Mouse (Mus musculus) heart, embryonic 13.5 days (tissue): ENCODE data around the gene Relt. TPM values are rescaled to one million over a fixed set of nuclear protein-coding genes. Genes with fewer than 3 reads are reported as not detected.
"Not testable (repeated sequence)": the region's sequence is repeated elsewhere in the genome, so short reads cannot be mapped to it uniquely, and the experiment has no call there.

Experiments used
- ATAC-seq: fragments of 200-750 bp; cut with Nextera tagmentation; 2 replicates; pipeline ENCODE4 v1.8.0; 2017; ENCODE audit warnings: moderate TSS enrichment; ENCODE audit not compliant: insufficient number of reproducible peaks, low FRiP score, low TSS enrichment; ENCODE audit errors: extremely low read depth
- H3K27ac ChIP-seq: fragments of 300-500 bp; sonication (generic); replicated peaks from 2 replicates; pipeline ENCODE4 v1.5.1; 2015; ENCODE audit warnings: moderate library complexity, mild to moderate bottlenecking, inconsistent platforms
- H3K27me3 ChIP-seq: fragments of 300-500 bp; sonication (generic); replicated peaks from 2 replicates; pipeline ENCODE4 v1.6.1; 2015; ENCODE audit warnings: mild to moderate bottlenecking, inconsistent platforms
- H3K36me3 ChIP-seq: fragments of 300-500 bp; sonication (generic); 2 replicates; pipeline ENCODE4 v1.6.1; 2015; ENCODE audit warnings: mild to moderate bottlenecking, inconsistent platforms
- H3K4me1 ChIP-seq: fragments of 300-500 bp; sonication (generic); 2 replicates; pipeline ENCODE4 v1.6.1; 2015; ENCODE audit warnings: inconsistent platforms
- H3K4me2 ChIP-seq: fragments of 300-500 bp; sonication (generic); 2 replicates; pipeline ENCODE4 v1.6.1; 2015; ENCODE audit warnings: inconsistent platforms, mild to moderate bottlenecking, moderate library complexity
- H3K4me3 ChIP-seq: fragments of 300-500 bp; sonication (generic); 2 replicates; pipeline ENCODE4 v1.5.1; 2015; ENCODE audit warnings: moderate library complexity, mild to moderate bottlenecking, inconsistent platforms
- H3K9ac ChIP-seq: fragments of 300-500 bp; sonication (generic); 2 replicates; pipeline ENCODE4 v1.6.1; 2015; ENCODE audit warnings: inconsistent platforms, mild to moderate bottlenecking, moderate library complexity
- H3K9me3 ChIP-seq: fragments of 300-500 bp; sonication (generic); 2 replicates; pipeline ENCODE4 v1.6.1; 2016; ENCODE audit warnings: inconsistent platforms
- WGBS: fragments of 180-500 bp; shearing (Covaris S2); methylation state at CpG from one replicate; pipeline ENCODE4 v1.1.7; 2015; ENCODE audit warnings: mixed read lengths; 5-methylcytosine and 5-hydroxymethylcytosine counted together
- polyA plus RNA-seq: library from polyadenylated mRNA; unstranded; fragments of >200 nt; fragmentation: Nextera tagmentation; extraction: Ambion mirVana; gene quantifications from 2 replicates; pipeline ENCODE4 v1.2.1, GENCODE M21; 2015

Relt gene
- polyA plus RNA-seq, 1 experiment from 2014 or later: 2.9 TPM

DNA sequence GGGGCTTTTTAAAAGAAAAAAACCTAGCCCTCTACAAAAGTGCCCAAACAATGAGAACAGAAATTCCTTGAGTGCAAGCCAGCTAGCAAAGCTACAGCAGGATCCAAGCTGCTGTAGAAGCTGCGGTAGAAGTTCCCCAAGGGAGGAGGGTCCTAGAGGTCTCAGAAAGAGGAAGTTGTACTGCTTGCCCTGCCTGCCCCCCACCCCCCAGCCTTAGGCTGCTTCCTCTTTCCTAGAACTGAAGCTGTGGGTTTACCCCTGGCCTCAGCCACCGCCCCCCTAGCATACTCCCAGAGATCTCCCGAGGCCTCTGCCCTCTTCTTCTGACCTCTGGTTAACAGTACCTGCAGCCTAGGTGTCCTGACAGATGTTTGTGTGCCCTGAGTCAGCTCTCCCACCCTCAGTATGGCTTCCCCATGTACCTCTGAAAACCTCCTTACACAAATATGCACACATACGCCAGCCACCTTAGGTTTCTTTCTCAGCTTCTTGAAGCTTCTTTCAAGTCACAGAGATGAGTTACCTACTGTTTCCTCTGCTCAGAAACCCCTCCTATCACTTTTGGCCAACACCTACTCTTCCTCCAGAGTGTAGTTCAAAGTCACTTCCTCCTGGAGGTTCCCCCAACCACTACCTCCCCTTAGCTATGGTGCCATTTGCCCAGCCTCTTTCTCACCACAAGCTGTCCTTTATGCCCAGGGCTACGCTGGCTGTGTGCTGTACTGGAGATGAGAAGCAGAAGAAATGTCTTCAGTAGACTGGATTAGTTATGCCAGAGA is 7.3 kb downstream of the Relt start:
- H3K4me2 ChIP-seq: no peak overlapping the region
- peak overlapping the region; percentile 0; the same call in 1 of the 2 replicates for H3K27ac ChIP-seq
- ATAC-seq: no peak
- H3K27me3 ChIP-seq: no peaks in the 10 kb centered on the region
- peaks cover 72% of the 10 kb centered on the region for H3K4me1 ChIP-seq
- 0 out of 2 replicates have a peak overlapping the region, but pooled peaks have one; percentile 6 for H3K9ac ChIP-seq
- no peaks in the 10 kb centered on the region for H3K36me3 ChIP-seq
- WGBS: 56% methylated on average over 5 of the region's 5 CpGs
- H3K9me3 ChIP-seq: no peaks in the 10 kb centered on the region
- H3K4me3 ChIP-seq: no peak overlapping the region

- ATAC-seq: no peak; the same call in 1 of the 2 replicates
- Histone ChIP-seq H3K9ac (0 out of 2 replicates have a peak overlapping the region, but pooled peaks have one; percentile 6), H3K4me3 (no peak overlapping the region), H3K4me2 (no peak overlapping the region), H3K27ac (peak overlapping the region; percentile 0; the same call in 1 of the 2 replicates), H3K4me1 (peaks cover 65% of the 10 kb centered on the region), H3K36me3 (0 out of 2 replicates have a peak, but pooled peaks cover 2% of the 10 kb centered on the region), H3K27me3 (no peaks in the 10 kb centered on the region), H3K9me3 (no peaks in the 10 kb centered on the region)
- WGBS: 47% methylated on average over 4 of the region's 4 CpGs
Observed at GRCm38 (mm10) chr7:100855300-100855699, 7.9 kb downstream of the Relt start.

GRCm38 (mm10) chr7:100854861-100855260 is 8.4 kb downstream of the Relt start:
- Histone ChIP-seq H3K4me3 (no peak overlapping the region), H3K4me2 (no peak overlapping the region), H3K36me3 (0 out of 2 replicates have a peak, but pooled peaks cover 3% of the 10 kb centered on the region), H3K9me3 (no peaks in the 10 kb centered on the region), H3K27ac (no peak overlapping the region), H3K27me3 (no peaks in the 10 kb centered on the region), H3K9ac (no peak overlapping the region), H3K4me1 (peaks cover 61% of the 10 kb centered on the region)
- WGBS: 75% methylated on average over 5 of the region's 5 CpGs
- no peak for ATAC-seq

DNA sequence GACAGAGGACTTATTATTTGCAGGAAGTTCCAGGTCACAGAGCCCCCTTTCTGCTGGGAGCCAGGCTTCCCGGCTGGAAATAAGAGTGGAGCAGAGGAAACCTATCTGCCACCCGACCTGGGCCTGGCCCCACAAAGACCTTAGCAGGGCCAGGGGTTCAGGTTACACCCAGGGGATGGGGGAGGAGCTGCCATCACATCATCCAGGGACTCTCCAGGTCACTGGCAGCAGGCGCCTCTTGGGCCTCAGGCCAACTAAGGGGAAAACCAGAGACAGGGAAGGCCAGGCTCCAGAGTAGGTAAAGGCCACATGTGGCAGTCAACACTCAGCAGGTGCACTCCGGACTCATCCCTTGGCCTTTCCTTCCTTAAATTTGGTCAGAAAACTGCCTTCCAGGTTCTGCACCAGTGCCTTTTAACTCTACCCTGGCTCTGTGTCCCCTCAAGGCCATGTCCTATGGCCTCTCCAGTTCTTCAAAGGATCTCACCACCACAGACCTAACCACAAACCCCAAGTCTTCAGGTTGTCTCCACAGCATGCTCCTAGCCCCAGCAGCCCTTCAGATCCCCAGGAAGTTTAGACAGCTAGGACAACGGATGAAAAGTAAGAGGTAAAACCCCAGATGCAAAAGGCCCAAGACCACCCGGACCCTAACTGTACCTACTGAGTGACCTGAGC is 9.0 kb downstream of the Relt start:
- Histone ChIP-seq H3K36me3 (0 out of 2 replicates have a peak, but pooled peaks cover 8% of the 10 kb centered on the region), H3K9ac (0 out of 2 replicates have a peak overlapping the region, but pooled peaks have one; percentile 11), H3K27me3 (no peaks in the 10 kb centered on the region), H3K4me3 (no peak overlapping the region), H3K9me3 (no peaks in the 10 kb centered on the region), H3K4me1 (peaks cover 55% of the 10 kb centered on the region), H3K27ac (no peak overlapping the region), H3K4me2 (no peak overlapping the region)
- 44% methylated on average over 6 of the region's 6 CpGs for WGBS
- no peak for ATAC-seq

DNA sequence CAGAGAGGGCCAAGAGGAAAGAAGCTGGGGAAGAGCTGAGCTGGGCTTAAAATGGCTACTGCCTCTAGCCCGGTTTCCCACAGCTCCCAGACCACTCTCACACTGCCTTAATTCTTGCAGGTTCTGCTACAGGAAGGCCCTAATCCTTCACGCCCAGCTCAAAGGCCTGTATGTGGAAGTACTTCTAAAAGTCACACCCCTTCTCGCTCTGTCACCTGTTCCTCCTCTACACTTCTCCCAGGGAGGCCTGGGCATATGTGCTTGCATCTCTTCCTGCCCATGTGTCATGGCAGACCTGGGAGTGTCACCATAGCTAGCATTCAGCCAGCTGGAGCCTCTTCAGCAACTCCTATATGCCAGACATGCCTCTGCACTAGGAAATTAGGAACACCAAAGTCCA is 9.8 kb downstream of the Relt start:
- Histone ChIP-seq H3K27me3 (no peaks in the 10 kb centered on the region), H3K4me1 (peaks cover 52% of the 10 kb centered on the region), H3K9ac (0 out of 2 replicates have a peak overlapping the region, but pooled peaks have one; percentile 21), H3K27ac (no peak overlapping the region), H3K4me2 (no peak overlapping the region), H3K9me3 (no peaks in the 10 kb centered on the region), H3K4me3 (no peak overlapping the region), H3K36me3 (0 out of 2 replicates have a peak, but pooled peaks cover 8% of the 10 kb centered on the region)
- ATAC-seq: no peak
- WGBS: 75% methylated on average over 3 of the region's 3 CpGs

DNA sequence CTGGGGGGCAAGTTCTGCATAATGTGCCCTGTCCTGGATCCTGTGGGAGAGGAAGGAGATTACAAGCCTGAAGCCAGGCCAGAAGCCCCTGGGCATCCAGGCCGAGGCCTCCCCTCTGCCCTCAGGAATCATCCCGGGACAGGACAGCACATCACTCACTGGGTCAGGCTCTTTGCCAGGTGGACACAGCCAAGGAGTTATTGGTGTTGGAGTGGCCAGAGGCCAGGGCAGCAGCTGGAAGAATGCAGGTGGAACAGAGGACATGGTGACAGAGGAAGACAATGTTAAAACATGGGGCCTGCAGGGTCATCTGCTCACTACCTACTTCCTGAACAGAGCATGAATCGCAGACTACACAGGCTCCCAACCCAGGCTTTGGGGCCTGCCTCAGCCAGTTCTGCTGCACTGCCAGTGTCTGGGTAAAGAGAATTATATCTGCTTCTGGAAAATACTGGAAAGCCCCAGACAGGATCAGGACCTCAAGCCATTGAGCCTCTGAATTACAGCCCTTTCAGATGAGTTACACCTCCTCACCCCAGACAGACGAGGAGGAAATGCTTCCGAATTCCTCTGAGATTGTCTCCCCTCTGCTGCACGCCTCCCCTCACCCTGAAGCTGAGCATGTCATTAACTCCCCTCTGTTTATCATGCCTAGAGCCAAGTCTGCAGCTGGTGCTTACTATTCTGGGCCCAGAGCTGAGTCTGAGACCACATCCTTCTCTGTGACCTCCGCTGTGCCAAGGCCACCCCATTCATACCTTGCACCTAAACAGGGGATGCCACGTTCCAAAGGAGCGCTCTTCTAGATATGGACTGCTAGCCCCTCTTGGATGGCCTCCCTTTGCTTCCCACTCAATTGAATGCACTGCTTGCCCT is 11.5 kb downstream of the Relt start:
- 45% methylated on average over 9 of the region's 9 CpGs for WGBS
- no peak for ATAC-seq
- H3K27ac ChIP-seq: peak overlapping the region; percentile 40
- peak overlapping the region; percentile 51 for H3K9ac ChIP-seq
- H3K36me3 ChIP-seq: peaks cover 14% of the 10 kb centered on the region; the same call in 1 of the 2 replicates
- no peak overlapping the region for H3K4me2 ChIP-seq
- H3K9me3 ChIP-seq: no peaks in the 10 kb centered on the region
- H3K4me3 ChIP-seq: no peak overlapping the region
- H3K27me3 ChIP-seq: no peaks in the 10 kb centered on the region
- peaks cover 52% of the 10 kb centered on the region for H3K4me1 ChIP-seq

DNA sequence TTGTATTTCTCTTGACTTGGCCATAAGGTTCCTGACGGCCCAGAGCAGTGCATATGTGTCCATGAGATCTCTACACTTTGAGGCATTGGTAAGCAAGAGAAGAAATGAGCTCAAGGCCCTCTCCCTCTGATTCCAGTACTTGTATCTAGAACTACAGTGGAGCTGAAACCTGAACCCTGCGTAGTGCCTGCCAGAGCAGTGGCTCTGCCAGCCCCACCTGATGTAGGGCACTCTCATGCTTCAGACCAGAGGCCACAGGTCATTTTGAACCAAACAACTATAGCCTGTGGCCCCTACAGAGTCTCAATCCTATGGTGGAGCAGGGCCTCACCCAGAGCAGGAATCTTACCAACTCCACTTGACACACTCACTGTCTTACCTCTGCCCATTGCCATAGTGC is 13.7 kb downstream of the Relt start:
- H3K9ac ChIP-seq: no peak overlapping the region
- no peaks in the 10 kb centered on the region for H3K9me3 ChIP-seq
- no peak for ATAC-seq
- H3K4me1 ChIP-seq: peaks cover 50% of the 10 kb centered on the region
- no peak overlapping the region for H3K27ac ChIP-seq
- 88% methylated on average over 2 of the region's 2 CpGs for WGBS
- no peaks in the 10 kb centered on the region for H3K27me3 ChIP-seq
- no peak overlapping the region for H3K4me2 ChIP-seq
- H3K4me3 ChIP-seq: no peak overlapping the region
- H3K36me3 ChIP-seq: peaks cover 14% of the 10 kb centered on the region; the same call in 1 of the 2 replicates

- Histone ChIP-seq H3K4me1 (peaks cover 50% of the 10 kb centered on the region), H3K4me3 (no peak overlapping the region), H3K9ac (no peak overlapping the region), H3K4me2 (no peak overlapping the region), H3K36me3 (peaks cover 14% of the 10 kb centered on the region; the same call in 1 of the 2 replicates), H3K27ac (no peak overlapping the region), H3K27me3 (no peaks in the 10 kb centered on the region), H3K9me3 (no peaks in the 10 kb centered on the region)
- no peak for ATAC-seq
- 32% methylated on average over 6 of the region's 6 CpGs for WGBS
Observed at GRCm38 (mm10) chr7:100848744-100849143, 14.5 kb downstream of the Relt start.

GRCm38 (mm10) chr7:100847131-100847530 is 16.1 kb downstream of the Relt start:
- H3K9me3 ChIP-seq: no peaks in the 10 kb centered on the region
- H3K9ac ChIP-seq: no peak overlapping the region
- no peaks in the 10 kb centered on the region for H3K27me3 ChIP-seq
- H3K27ac ChIP-seq: no peak overlapping the region
- 86% methylated on average over 6 of the region's 6 CpGs for WGBS
- H3K4me2 ChIP-seq: no peak overlapping the region
- peaks cover 38% of the 10 kb centered on the region for H3K4me1 ChIP-seq
- no peak for ATAC-seq
- peaks cover 17% of the 10 kb centered on the region for H3K36me3 ChIP-seq
- H3K4me3 ChIP-seq: no peak overlapping the region

DNA sequence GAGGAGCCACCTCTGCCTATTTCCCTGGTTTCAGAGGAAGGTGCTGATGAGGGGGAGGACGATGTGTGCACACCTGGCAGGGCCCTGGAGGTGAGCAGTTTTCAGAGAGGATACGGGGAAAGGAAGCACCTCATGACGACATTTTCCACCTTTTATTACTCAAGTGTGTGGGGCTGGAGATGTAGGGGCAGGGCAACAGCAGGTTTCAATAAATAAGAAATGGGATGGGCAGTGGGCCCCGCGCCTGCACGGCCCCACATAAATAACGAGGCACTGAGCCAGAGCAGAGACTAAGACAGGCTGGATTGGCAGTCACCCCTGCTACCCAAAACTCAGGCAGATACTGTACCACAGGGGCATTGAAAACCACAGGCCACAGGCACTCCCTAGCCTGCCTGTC is 17.2 kb downstream of the Relt start:
- WGBS: 88% methylated on average over 7 of the region's 7 CpGs
- not testable (repeated sequence) for H3K9ac ChIP-seq, H3K27ac ChIP-seq, H3K27me3 ChIP-seq, H3K9me3 ChIP-seq, H3K4me2 ChIP-seq, H3K4me3 ChIP-seq, ATAC-seq
- Histone ChIP-seq H3K36me3 (peaks cover 20% of the 10 kb centered on the region), H3K4me1 (peaks cover 28% of the 10 kb centered on the region)

DNA sequence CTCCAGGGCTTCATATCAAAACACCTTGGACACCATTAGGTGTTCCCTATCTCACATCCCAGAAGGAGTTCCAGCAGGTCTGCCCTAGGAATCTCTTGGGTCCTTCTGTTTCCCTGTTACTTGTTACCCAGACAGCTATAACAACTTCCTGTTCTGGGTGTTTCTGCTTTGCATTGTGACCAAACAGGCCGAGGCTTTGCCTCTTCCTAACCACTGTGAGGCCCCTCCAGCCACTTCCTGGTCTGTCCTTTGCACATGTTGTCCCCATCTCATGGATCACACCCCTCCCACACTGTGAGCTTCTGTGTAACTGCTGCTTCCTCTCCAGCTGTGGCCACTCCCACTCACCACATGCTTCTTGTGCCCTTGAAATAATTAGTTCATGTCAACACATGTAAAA is 17.8 kb downstream of the Relt start:
- H3K9me3 ChIP-seq: no peaks in the 10 kb centered on the region
- 28% methylated on average over 1 of the region's 1 CpGs for WGBS
- H3K4me3 ChIP-seq: no peak overlapping the region
- no peak overlapping the region for H3K4me2 ChIP-seq
- 0 out of 2 replicates have a peak overlapping the region, but pooled peaks have one; percentile 0 for H3K9ac ChIP-seq
- 0 out of 2 replicates have a peak, but pooled peaks have one; percentile 21 for ATAC-seq
- H3K36me3 ChIP-seq: peaks cover 18% of the 10 kb centered on the region
- H3K27ac ChIP-seq: peak overlapping the region; percentile 22
- no peaks in the 10 kb centered on the region for H3K27me3 ChIP-seq
- H3K4me1 ChIP-seq: peaks cover 30% of the 10 kb centered on the region
